Mouse (Mus musculus): Measurements from ENCODE around the gene Me1. TPM values are rescaled to one million over a fixed set of nuclear protein-coding genes. Genes with fewer than 3 reads are reported as not detected.

The Me1 gene
- polyA plus RNA-seq, 1 experiment from 2014 or later = 8.4 TPM

DNA sequence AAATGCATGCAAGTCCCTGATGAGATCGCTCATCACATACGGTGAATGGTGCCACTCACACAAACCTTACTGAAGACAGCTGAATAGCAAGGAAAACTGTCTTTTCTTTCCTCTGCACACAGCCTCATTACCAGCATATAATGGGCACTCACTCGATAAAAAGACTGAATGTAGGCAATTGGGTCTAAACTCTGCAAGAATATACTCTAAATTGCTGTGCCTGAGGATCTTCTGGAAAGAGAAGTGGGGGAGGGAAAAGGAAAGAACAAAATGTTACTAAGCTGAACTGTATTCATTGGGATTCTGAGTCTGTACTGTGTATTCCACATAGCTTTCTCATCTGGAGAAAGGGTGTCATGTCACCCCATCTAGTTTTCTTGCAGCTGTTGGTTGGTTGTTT, 152.3 kb downstream of the Me1 start:
- H3K4me2 ChIP-seq (replicated peaks; ENCODE audit: low read depth, low read length) = no peak overlapping the region
- no peak overlapping the region for H3K27ac ChIP-seq (ENCODE audit: low read depth, low read length)
- H3K27me3 ChIP-seq (ENCODE audit: control insufficient read depth, insufficient read depth, low read length) = no peaks in the 10 kb centered on the region
- H3K4me1 ChIP-seq (ENCODE audit: control insufficient read depth, insufficient read depth, low read length) = no peaks in the 10 kb centered on the region
- H3K9ac ChIP-seq (ENCODE audit: low read depth, low read length) = no peak overlapping the region
- no peaks in the 10 kb centered on the region for H3K9me3 ChIP-seq (ENCODE audit: control insufficient read depth, low read length)
- H3K4me3 ChIP-seq (ENCODE audit: low read length) = no peak overlapping the region
- WGBS = 96% methylated on average over 3 of the region's 3 CpGs
- no peak for ATAC-seq (ENCODE audit: low FRiP score, low TSS enrichment)
- H3K36me3 ChIP-seq (ENCODE audit: control insufficient read depth, insufficient read depth, low read length) = peaks cover 20% of the 10 kb centered on the region; the same call in 1 of the 2 replicates

DNA sequence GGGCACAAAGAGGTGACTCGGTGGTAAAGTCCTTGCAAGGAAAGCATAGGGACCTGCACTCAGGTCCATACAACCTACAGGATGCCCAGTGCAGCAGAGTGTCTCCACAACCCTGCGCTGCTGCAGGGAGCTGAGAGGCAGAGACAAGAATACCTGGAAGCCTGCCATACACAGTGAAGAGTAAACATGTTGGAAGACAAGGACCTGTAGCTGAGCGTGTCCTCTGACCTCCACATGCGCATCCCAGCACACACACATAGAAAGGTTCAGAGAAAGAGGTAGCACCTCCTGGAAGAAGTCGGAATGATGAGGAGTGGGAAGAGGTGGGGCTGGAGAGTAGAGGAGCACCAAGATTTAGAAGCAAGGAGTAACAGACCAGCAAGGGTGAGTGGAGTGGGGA, 161.7 kb downstream of the Me1 start:
- Histone ChIP-seq H3K4me2 (replicated peaks; ENCODE audit: low read depth, low read length) (no peak overlapping the region), H3K27ac (ENCODE audit: low read depth, low read length) (no peak overlapping the region), H3K4me3 (ENCODE audit: low read length) (no peak overlapping the region), H3K9ac (ENCODE audit: low read depth, low read length) (no peak overlapping the region), H3K36me3 (ENCODE audit: control insufficient read depth, insufficient read depth, low read length) (peaks cover 23% of the 10 kb centered on the region), H3K9me3 (ENCODE audit: control insufficient read depth, low read length) (no peaks in the 10 kb centered on the region), H3K4me1 (ENCODE audit: control insufficient read depth, insufficient read depth, low read length) (no peaks in the 10 kb centered on the region), H3K27me3 (ENCODE audit: control insufficient read depth, insufficient read depth, low read length) (no peaks in the 10 kb centered on the region)
- ATAC-seq (ENCODE audit: low FRiP score, low TSS enrichment) = no peak
- WGBS = 87% methylated on average over 5 of the region's 5 CpGs

Other genes with a start within 250 kb of the Me1 start
- 10.4 and 12.8 TPM in 2 replicates for gene Ube2cbp, start 231.0 kb downstream of the Me1 start, polyA plus RNA-seq (2014; fragmentation: Nextera tagmentation; extraction: Ambion mirVana)
- gene Dop1a, start 228.8 kb downstream of the Me1 start, polyA plus RNA-seq (2014; fragmentation: Nextera tagmentation; extraction: Ambion mirVana) = 15.7 and 18.5 TPM in 2 replicates
- gene Pgm3, start 124.1 kb downstream of the Me1 start, polyA plus RNA-seq (2014; fragmentation: Nextera tagmentation; extraction: Ambion mirVana) = 27.5 and 37.3 TPM in 2 replicates
- gene Rwdd2a, start 124.0 kb downstream of the Me1 start, polyA plus RNA-seq (2014; fragmentation: Nextera tagmentation; extraction: Ambion mirVana) = 2.5 and 3.3 TPM in 2 replicates
- gene Prss35, start 47.7 kb upstream of the Me1 start, polyA plus RNA-seq (2014; fragmentation: Nextera tagmentation; extraction: Ambion mirVana) = 1.1 and 1.5 TPM in 2 replicates
- gene Snap91, start 184.7 kb upstream of the Me1 start, polyA plus RNA-seq (2014; fragmentation: Nextera tagmentation; extraction: Ambion mirVana) = 13.0 and 18.9 TPM in 2 replicates